Mouse (Mus musculus): Measurements from ENCODE around the gene Ufc1.
"Not testable (repeated sequence)": the region's sequence is repeated elsewhere in the genome, so short reads cannot be mapped to it uniquely, and the experiment has no call there.

The Ufc1 gene

DNA sequence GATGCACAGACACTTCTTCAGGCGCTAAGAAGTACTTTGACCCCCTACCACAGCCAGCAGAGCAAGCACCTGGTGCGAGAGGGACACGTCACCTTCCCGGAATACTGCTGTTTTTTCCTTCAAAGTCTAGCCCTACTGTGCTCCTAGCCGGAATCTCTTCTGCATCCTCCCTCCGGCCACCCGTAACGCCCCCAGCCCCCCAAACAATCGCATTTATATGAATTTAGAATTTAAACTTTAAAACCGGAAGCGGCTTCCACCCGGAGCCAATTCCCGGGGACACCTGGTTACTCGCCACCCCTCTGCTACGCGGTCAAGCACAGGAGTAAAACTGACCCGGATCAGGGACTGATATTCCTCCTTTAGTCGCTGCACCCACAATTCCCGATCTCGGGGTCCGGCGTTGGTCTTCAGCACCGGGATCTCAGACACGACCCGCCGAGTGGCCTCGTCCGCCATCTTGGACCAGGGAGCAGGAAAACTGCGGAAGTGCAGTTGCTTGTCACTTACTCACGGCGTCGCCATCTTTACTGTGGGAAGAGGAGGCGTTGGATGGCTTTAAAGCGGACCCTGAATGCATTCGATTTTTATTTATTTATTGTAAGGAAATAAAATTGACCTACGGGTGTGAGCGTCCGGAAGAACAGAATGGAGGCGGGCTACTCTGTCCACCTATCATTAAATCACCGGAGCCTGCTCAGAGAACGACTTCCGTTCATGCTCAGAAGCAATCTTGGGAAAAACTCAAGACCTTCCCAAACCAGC, at the start of gene Ufc1:
Gene Ufc1 (minus strand): TSS at position 727 of the 765 bp plus-strand sequence.
- DNase-seq (ENCODE audit: low spot score): peak; percentile 86

DNA sequence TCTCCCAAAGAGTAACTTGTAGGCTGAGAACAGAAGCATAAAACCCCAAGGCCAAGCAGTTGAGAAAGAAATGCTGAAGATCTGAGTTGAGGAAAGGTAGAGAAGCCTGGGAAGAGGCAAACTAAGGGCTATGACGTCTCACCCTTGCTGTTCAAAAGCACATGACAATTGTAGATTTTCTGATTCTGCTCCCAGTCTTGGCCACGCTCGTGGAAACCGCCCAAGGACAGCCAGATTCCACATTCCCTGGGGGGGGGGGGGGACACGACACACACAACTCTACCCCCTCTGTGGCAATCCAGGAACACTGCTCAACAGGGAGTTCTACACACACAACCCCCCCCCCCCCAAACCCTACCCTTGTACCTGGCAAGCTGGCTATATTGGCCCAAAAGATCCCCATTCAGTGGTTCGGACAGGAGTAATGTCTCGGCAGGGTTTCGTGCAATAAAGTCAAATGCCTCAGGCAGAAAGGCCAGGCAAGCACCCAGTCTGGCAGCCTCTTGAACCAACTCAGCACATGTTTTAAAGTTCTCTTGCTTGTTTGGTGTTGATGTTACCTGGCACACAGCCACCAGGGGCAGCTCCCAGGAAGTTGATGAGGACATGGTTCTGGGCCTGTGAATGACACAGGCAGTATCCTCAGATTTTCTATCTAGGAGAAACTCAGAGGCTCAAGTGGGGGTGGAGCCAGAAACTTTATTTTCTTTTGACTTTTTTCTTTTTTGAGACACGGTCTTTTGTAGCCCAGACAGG, 49.3 kb upstream of the Ufc1 start:
- peak; percentile 30 for DNase-seq (ENCODE audit: low spot score)

DNA sequence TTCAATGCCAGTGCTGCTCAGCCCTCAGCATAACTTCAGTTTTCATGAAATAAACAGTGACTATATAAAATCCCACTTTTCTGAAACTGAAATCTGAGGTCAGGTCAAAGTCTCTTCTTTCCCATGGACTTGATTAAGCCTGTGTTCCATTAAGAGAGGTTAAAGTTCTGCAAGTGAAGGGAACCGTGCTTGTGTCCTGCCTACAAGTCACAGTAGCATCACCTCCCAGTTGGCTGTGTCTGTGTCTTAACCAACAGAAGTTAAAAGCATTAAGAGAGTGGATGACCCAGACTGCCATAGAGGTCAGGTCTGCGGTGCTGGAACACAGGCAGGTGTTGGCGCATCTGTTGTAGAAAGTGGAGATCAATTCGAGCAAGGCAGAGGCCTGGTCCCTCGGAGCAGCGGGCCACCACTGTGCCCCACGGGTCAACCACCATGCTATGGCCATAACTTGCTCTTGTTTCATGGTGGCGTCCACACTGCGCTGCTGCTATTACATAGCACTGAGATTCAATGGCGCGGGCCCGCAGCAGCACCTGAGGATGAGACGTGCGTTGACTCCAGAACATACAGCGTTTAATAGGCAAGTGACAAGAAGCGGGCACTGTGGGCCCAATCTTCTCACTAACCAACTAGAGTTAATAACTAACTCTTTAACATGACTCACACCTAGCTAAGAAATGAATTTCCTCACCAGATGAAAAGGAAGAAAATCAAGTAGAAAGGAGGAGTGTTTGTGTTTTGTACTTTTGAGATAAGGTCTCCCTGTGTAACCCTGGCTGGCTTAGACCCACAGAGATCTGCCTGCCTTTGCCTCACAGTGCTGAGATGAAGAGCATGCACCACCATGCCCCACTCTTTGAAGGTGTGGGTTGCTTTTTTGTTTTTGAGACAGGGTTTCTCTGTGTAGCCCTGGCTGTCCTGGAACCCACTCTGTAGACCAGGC, 47.7 kb upstream of the Ufc1 start:
- DNase-seq (ENCODE audit: low spot score): no peak

GRCm38 (mm10) chr1:171330216-171330560, 35.4 kb upstream of the Ufc1 start:
- no peak for DNase-seq (ENCODE audit: low spot score)

- DNase-seq (ENCODE audit: low spot score): peak; percentile 83
Measured at GRCm38 (mm10) chr1:171329433-171330215, 34.8 kb upstream of the Ufc1 start.

- peak; percentile 94 for DNase-seq (ENCODE audit: low spot score)
Measured at GRCm38 (mm10) chr1:171328839-171329432, 34.1 kb upstream of the Ufc1 start, which contains the start of gene Dedd. TSS of gene Dedd (plus strand) at chr1:171329145.

DNA sequence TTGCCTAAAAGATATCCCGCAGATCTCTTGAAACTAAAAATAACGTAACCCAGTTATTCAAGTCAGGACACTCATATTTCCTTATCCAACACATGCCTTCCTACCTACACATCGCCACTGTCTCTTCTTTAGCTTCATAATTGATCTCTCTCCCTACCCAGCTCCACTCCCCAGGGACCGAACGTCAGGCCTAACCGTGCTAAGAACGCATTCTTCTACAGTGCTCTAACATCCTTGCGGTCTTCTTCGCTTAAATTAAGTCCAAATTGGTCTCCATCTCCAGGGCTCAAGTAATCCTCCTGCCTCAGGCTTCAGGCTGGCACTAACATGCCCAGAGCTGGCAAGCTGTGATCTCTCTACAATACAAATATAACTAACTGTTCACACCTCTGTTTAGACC, 33.4 kb upstream of the Ufc1 start:
- DNase-seq (ENCODE audit: low spot score): no peak

- not testable (repeated sequence) for DNase-seq (ENCODE audit: low spot score)
Measured at GRCm38 (mm10) chr1:171326588-171326987, 31.8 kb upstream of the Ufc1 start.

DNA sequence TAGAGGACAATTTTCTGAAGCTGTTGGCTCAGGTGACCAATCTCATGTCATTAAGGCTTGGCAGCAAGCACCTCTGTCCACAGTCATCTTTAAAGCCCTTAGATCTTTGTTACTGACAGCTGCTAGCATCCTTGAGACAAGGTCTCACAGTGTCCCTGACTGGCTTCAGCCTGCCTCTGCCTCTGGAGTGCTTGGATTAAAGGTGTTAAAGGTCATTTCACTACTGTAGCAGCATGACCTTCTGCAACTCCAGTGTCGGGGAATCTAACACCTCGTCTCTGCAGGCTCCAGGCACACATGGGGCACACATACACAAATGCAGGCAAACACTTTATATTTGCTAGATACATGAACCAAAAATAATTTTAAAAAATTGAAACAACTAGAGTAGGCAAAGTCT, 30.7 kb upstream of the Ufc1 start:
- no peak for DNase-seq (ENCODE audit: low spot score)

DNA sequence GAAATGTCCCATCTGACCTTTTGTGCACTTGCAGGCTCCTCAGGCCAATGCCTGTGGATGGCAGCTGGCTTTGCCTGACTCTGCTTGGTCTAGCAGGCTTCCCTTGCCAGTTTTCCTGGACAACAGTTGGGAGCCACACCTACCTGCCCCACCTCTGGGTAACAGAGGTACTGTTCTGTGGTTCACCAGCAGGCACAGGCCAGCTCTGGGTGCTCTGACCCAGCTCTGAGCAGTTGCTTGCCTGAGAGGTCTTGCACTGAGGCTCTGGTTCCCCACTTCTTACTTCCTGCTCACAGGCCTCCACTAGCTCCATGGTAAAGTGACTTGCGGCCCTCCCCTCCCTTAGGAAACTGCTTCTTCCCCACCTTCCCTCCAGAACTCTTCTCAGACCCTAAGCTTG, 27.2 kb upstream of the Ufc1 start:
- DNase-seq (ENCODE audit: low spot score): no peak

DNA sequence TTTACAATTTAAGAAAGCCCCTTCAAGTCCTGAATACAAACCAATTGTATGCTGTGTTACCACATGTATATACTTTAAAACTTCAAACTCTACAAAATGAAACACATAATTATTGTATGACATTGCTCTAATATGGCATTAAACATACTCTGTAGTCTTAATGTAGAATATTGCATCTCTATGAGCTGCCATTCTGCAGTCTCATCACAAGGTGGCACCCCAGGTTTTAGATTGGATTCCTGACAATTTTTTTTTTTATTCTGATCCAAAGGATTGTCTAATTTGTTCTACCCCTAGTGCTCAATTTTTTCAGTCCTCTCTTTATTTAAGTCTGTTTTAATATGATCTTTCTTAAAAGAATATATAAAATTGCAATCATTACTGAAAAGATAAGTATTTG, 26.6 kb upstream of the Ufc1 start:
- no peak for DNase-seq (ENCODE audit: low spot score)

- DNase-seq (ENCODE audit: low spot score): no peak
Measured at GRCm38 (mm10) chr1:171320151-171320550, 25.3 kb upstream of the Ufc1 start.

- DNase-seq (ENCODE audit: low spot score): no peak
Measured at GRCm38 (mm10) chr1:171319748-171320147, 24.9 kb upstream of the Ufc1 start.

DNA sequence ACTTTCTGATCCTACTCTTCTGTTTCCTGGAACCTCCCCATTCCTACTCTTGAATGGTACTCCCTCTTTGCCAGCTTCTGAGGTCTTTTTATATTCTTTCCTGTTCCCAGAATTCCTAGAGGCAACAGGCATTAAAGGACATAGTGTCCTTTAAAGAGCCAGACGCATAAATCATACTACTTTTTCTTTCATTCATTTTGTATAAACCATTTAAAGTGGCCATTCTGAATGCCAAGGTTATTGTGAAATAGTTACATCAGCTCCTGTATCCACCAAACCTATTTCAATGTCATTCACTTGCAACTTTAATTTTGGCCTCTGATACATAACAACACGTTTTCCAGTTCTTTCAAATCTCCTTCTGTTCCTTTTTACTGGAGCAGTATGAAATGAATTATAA, 14.5 kb upstream of the Ufc1 start:
- no peak for DNase-seq (ENCODE audit: low spot score)

- DNase-seq (ENCODE audit: low spot score): not testable (repeated sequence)
Measured at GRCm38 (mm10) chr1:171306157-171306556, 11.3 kb upstream of the Ufc1 start.

DNA sequence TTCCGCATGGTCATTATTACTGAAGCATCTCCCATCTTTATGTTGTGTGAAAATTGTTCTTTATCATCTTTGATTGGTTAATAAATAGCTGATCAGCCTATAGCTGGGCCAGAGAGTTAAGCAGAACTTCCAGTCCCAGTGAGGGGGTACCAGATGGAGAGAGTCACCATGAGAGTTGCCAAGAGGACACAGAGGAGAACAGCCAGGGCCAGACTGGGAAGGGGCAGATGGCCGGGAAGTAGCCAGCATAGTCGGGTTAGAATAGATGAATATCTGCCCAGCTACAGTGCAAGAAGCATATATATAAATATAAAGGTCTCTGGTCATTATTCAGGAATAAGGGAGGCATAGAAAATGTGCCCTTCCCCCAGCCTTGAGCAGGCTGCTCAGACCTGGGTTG, 3.4 kb upstream of the Ufc1 start:
- DNase-seq (ENCODE audit: low spot score): no peak

GRCm38 (mm10) chr1:171295063-171295402, 209 bp upstream of the Ufc1 start:
- DNase-seq (ENCODE audit: low spot score): no peak

GRCm38 (mm10) chr1:171293906-171294297, 922 bp downstream of the Ufc1 start:
- DNase-seq (ENCODE audit: low spot score): no peak

- no peak for DNase-seq (ENCODE audit: low spot score)
Measured at GRCm38 (mm10) chr1:171293351-171293750, 1.5 kb downstream of the Ufc1 start.

DNA sequence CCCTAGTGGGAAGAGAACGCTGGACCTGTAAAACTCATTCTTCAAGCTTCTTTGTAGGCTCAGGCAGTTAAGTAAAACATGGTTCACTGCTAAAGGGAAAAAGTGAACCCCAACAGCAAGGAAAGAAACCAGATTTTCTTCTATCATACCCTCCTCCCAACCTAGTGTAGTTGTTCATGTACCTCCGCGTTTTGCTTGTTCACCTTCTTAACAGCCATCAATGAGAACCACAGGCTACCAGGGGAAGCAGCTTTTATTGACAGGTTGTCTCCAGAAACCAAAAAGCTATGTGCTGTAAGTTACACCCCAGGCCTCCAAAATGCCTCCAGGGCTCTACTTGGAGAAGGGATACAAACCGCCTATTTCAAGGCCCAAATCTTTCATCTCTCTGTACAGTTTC, 6.5 kb downstream of the Ufc1 start:
- no peak for DNase-seq (ENCODE audit: low spot score)

Measured in testis, postnatal 14 days (tissue).